In genomic region chr3:53656878-53657561, GRCm38 (mm10) we compare ENCODE assay signal across 8 mouse cellular contexts. TPM values are rescaled to one million over a fixed set of nuclear protein-coding genes. Genes with fewer than 3 reads are reported as not detected.
DNase-seq lines count a peak whose midpoint lies in the region; ATAC-seq and TF ChIP-seq lines count a peak whose summit lies in the region.

Frem2 (minus strand) TSS chr3:53657355.

- H3K27ac ChIP-seq in ES-E14 (ENCODE audit: insufficient read depth, low read depth, low read length, poor library complexity, severe bottlenecking), result no peak within 1 kb of the TSS
- H3K27ac ChIP-seq in hindbrain, embryonic 13.5 days, result no peak within 1 kb of the TSS

- H3K9me3 ChIP-seq in ES-E14 (ENCODE audit: control insufficient read depth, insufficient read depth, low read depth, low read length), result no peaks in the 10 kb centered on the region
- H3K9me3 ChIP-seq in hindbrain, embryonic 13.5 days, result peaks cover 9% of the 10 kb centered on the region

- under 1% methylated on average over 34 of the region's 34 CpGs for WGBS in hindbrain, embryonic 13.5 days

- in situ Hi-C loops in ES-E14 (cut with MboI; ENCODE audit: low sequenced_read_pairs in 2 of 2, unreplicated experiment in 2 of 2), result no loop called here

- peak within 1 kb of the TSS; percentile 64 to 75 for H3K4me3 ChIP-seq in ES-E14 (ENCODE audit: insufficient read depth in 1 of 2, low read depth in 1 of 2, low read length in 2 of 2, poor library complexity in 1 of 2, severe bottlenecking in 1 of 2)
- H3K4me3 ChIP-seq in hindbrain, embryonic 13.5 days, result peak within 1 kb of the TSS; percentile 58

- peak; percentile 91 for ATAC-seq in hindbrain, embryonic 13.5 days (ENCODE audit: low FRiP score)

- DNase-seq in ES-E14 (ENCODE audit: low read depth, low spot score), result peak; percentile 85
- DNase-seq in brain, adult 2 months (ENCODE audit: low read depth, low spot score), result peak; percentile 63
- peak; percentile 36 to 45 for DNase-seq in frontal cortex, postnatal 36 days (ENCODE audit: low spot score in 2 of 2)
- peak; percentile 20 to 51 for DNase-seq in layer of hippocampus, postnatal 25 days (ENCODE audit: extremely low spot score in 1 of 2, low spot score in 1 of 2)
- peak; percentile 71 for DNase-seq in lung, postnatal 36 days
- peak; percentile 67 for DNase-seq in right cerebral cortex, postnatal 4 days
- DNase-seq in thymus, postnatal 0 days (ENCODE audit: low spot score), result no peak

- peaks cover 6% of the 10 kb centered on the region; the same call in 1 of the 2 replicates for H3K36me3 ChIP-seq in ES-E14 (ENCODE audit: control insufficient read depth, insufficient read depth, low read length, poor library complexity, severe bottlenecking)
- H3K36me3 ChIP-seq in hindbrain, embryonic 13.5 days, result peaks cover 7% of the 10 kb centered on the region; the same call in 1 of the 2 replicates

- H3K4me1 ChIP-seq in ES-E14 (ENCODE audit: control insufficient read depth in 2 of 2, insufficient read depth in 2 of 2, low read length in 2 of 2, poor library complexity in 1 of 2), result no peaks in the 10 kb centered on the region
- peaks cover 29% of the 10 kb centered on the region for H3K4me1 ChIP-seq in hindbrain, embryonic 13.5 days (replicated peaks)

- peaks cover 49% of the 10 kb centered on the region for H3K27me3 ChIP-seq in hindbrain, embryonic 13.5 days

- peak within 1 kb of the TSS; percentile 100 for H3K4me2 ChIP-seq in hindbrain, embryonic 13.5 days

- peak within 1 kb of the TSS; percentile 42 for H3K9ac ChIP-seq in ES-E14 (ENCODE audit: insufficient read depth, low read depth, low read length, poor library complexity, severe bottlenecking)
- H3K9ac ChIP-seq in hindbrain, embryonic 13.5 days, result peak within 1 kb of the TSS; percentile 73

TF ChIP-seq in ES-E14, 5 proteins besides CTCF, POLR2A, EP300 and RAD21:
- TF ChIP-seq ZNF384 (IDR thresholded peaks at IDR 0.05; ENCODE audit: low read depth, low read length), result no peak
- TF ChIP-seq CHD2 (IDR thresholded peaks at IDR 0.05; ENCODE audit: low read depth, low read length), result peak; percentile 91
- 0 out of 2 replicates have a peak, but pooled peaks have one; percentile 12 for TF ChIP-seq HCFC1 (IDR thresholded peaks at IDR 0.05; ENCODE audit: borderline replicate concordance, insufficient read depth, low read length)
TF ChIP-seq in ES-E14: peak in this region for 2.

RNA-seq across cellular contexts. Expression of gene Frem2, which starts in this region (rescaled TPM):
- 7.9 and 21.1 TPM in 2 replicates for total RNA-seq in ES-E14 (2012; rRNA removed)
- polyA plus RNA-seq in hindbrain, embryonic 13.5 days (2015; fragmentation: Nextera tagmentation; extraction: Ambion mirVana), result 1.3 TPM in 2 replicates
- total RNA-seq in layer of hippocampus, postnatal 25 days (2021), result 1 to 10 TPM; 1.7 to 2.3 TPM
- polyA plus RNA-seq in thymus, postnatal 0 days (2015; fragmentation: Nextera tagmentation; extraction: Ambion mirVana), result 2.5 and 2.6 TPM in 2 replicates
